In genomic region chr19:40859555-40859954, GRCm38 (mm10) we compare ENCODE assay signal across 10 mouse cellular contexts. TPM values are rescaled to one million over a fixed set of nuclear protein-coding genes. Genes with fewer than 3 reads are reported as not detected.
DNase-seq lines count a peak whose midpoint lies in the region.
"Had no signal": no experiment of that assay in that cellular context is flagged by ENCODE, and none has a peak within 500 bp of the region (broad histone marks: within the 10 kb centered on the region; RNA-seq: fewer than 3 reads in every experiment).

No protein-coding gene starts in this region.

- intact Hi-C loops in left cerebral cortex, postnatal 4 days (cut with DNase I) = no loop called here

- DNase-seq in cerebellum, postnatal 36 days = peak; percentile 17 to 25
- no peak for DNase-seq in cerebellum, adult 11-12 months
- DNase-seq in left cerebral cortex, postnatal 4 days = peak; percentile 26
- DNase-seq in left cerebral cortex, adult 11 months (ENCODE audit: low spot score) = no peak
- DNase-seq in brain, adult 2 months (ENCODE audit: low read depth, low spot score) = peak; percentile 43
- DNase-seq in lung, postnatal 10 days = peak; percentile 73
- DNase-seq in thymus, postnatal 36 days = no peak
- DNase-seq in gastrocnemius, postnatal 25 days = no peak
- DNase-seq: kidney, postnatal 14 days; thymus, adult 18-20 months had no signal

RNA-seq across cellular contexts. Expression of gene Ccnj, which starts 28.5 kb away (rescaled TPM):
- 10 to 100 TPM; 14.0 to 14.7 TPM for total RNA-seq in left cerebral cortex, postnatal 4 days (2021)
- total RNA-seq in gastrocnemius, postnatal 25 days (2021) = 1 to 10 TPM; 2.9 to 3.5 TPM

RNA-seq across cellular contexts. Expression of gene Zfp518a, which starts 35.0 kb away (rescaled TPM):
- total RNA-seq in left cerebral cortex, postnatal 4 days (2021) = 1 to 10 TPM; 9.0 to 9.5 TPM
- total RNA-seq in gastrocnemius, postnatal 25 days (2021) = 1 to 10 TPM; 3.1 to 3.8 TPM

Comparison
In these comparisons a context has a peak if more than half of its experiments do, and no peak if none do; other contexts are left out.
1. DNase-seq: peak in cerebellum, postnatal 36 days (2 of 2), left cerebral cortex, postnatal 4 days (single experiment), brain, adult 2 months (single experiment) and lung, postnatal 10 days (single experiment); none in cerebellum, adult 11-12 months (single experiment), left cerebral cortex, adult 11 months (single experiment), thymus, postnatal 36 days (0 of 2) and gastrocnemius, postnatal 25 days (single experiment).